Mouse (Mus musculus) neural tube, embryonic 12.5 days (tissue): ENCODE results near the gene Plekhj1. TPM values are rescaled to one million over a fixed set of nuclear protein-coding genes. Genes with fewer than 3 reads are reported as not detected.
A peak's percentile ranks its signal among the peaks of the same experiment; 100 is the strongest.
"Not testable (repeated sequence)": the region's sequence is repeated elsewhere in the genome, so short reads cannot be mapped to it uniquely, and the experiment has no call there.

Source experiments
- ATAC-seq: fragments of 200-750 bp; cut with Nextera tagmentation; 2 replicates; pipeline ENCODE4 v1.8.0; 2017; ENCODE audit warnings: low read depth, mild to moderate bottlenecking, moderate TSS enrichment, moderate library complexity; ENCODE audit not compliant: low FRiP score
- H3K27ac ChIP-seq: fragments of 300-500 bp; sonication (generic); 2 replicates; pipeline ENCODE4 v1.5.1; 2016
- H3K27me3 ChIP-seq: fragments of 300-500 bp; sonication (generic); replicated peaks from 2 replicates; pipeline ENCODE4 v1.6.1; 2016; ENCODE audit warnings: mild to moderate bottlenecking
- H3K36me3 ChIP-seq: fragments of 300-500 bp; sonication (generic); 2 replicates; pipeline ENCODE4 v1.6.1; 2016; ENCODE audit warnings: mild to moderate bottlenecking
- H3K4me1 ChIP-seq: fragments of 300-500 bp; sonication (generic); 2 replicates; pipeline ENCODE4 v1.6.1; 2016
- H3K4me2 ChIP-seq: fragments of 300-500 bp; sonication (generic); replicated peaks from 2 replicates; pipeline ENCODE4 v1.6.1; 2016; ENCODE audit warnings: mild to moderate bottlenecking
- H3K4me3 ChIP-seq: fragments of 300-500 bp; sonication (generic); 2 replicates; pipeline ENCODE4 v1.5.1; 2016
- H3K9ac ChIP-seq: fragments of 300-500 bp; sonication (generic); 2 replicates; pipeline ENCODE4 v1.6.1; 2016; ENCODE audit warnings: mild to moderate bottlenecking
- H3K9me3 ChIP-seq: fragments of 300-500 bp; sonication (generic); 2 replicates; pipeline ENCODE4 v1.6.1; 2016; ENCODE audit warnings: mild to moderate bottlenecking
- WGBS: fragments of 180-500 bp; shearing (Covaris S2); methylation state at CpG from one replicate; pipeline ENCODE4 v1.1.7; 2016; 5-methylcytosine and 5-hydroxymethylcytosine counted together
- polyA plus RNA-seq: library from polyadenylated mRNA; unstranded; fragments of >200 nt; fragmentation: Nextera tagmentation; extraction: Ambion mirVana; gene quantifications from 2 replicates; pipeline ENCODE4 v1.2.1, GENCODE M21; 2016

Plekhj1 gene
- polyA plus RNA-seq, 1 experiment from 2014 or later = 155 TPM

DNA sequence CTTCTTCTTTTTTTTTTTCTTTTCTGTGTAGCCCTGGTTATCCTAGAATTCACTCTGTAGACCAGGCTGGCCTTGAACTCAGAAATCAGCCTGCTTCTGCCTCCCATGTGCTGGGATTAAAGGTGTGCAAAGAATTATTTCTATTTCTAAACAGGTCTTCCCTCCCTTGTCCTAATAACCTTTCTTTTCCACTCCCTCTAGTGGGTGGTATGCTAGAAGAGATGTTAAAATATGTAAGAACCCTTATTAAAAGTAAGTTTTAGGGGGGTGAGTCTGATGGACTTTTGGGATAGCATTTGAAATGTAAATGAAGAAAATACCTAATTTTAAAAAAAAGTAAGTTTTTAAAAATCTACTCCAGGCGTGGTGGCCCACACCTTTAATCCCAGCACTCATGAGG, 24.9 kb upstream of the Plekhj1 start:
- Histone ChIP-seq H3K9me3 (no peaks in the 10 kb centered on the region), H3K27me3 (no peaks in the 10 kb centered on the region), H3K27ac (no peak overlapping the region), H3K36me3 (peaks cover under 1% of the 10 kb centered on the region; the same call in 1 of the 2 replicates), H3K4me3 (no peak overlapping the region), H3K4me2 (no peak overlapping the region), H3K9ac (no peak overlapping the region), H3K4me1 (peaks cover 10% of the 10 kb centered on the region)
- ATAC-seq = no peak
- 94% methylated on average over 1 of the region's 1 CpGs for WGBS

DNA sequence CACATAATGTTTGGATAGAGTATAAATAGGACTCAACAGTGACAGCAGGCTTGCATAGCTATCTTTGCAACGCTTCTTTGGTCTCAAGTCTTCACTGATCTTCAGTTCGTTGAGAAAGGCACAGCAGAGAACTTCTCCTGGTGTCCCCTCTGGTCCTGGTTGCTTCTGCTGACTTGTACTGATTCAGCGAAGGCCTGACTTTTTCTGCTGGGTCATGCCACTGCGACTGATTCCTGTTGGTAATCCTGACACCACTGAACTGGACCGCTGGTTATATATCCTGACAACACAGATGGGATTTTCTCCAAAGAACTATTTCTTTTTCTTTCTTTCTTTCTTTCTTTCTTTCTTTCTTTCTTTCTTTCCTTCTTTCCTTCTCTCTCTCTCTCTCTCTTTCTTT, 24.1 kb upstream of the Plekhj1 start:
- H3K9ac ChIP-seq = no peak overlapping the region
- WGBS = 92% methylated on average over 5 of the region's 5 CpGs
- no peaks in the 10 kb centered on the region for H3K9me3 ChIP-seq
- no peak for ATAC-seq
- no peaks in the 10 kb centered on the region for H3K36me3 ChIP-seq
- H3K4me1 ChIP-seq = peaks cover 2% of the 10 kb centered on the region
- no peak overlapping the region for H3K4me2 ChIP-seq
- no peak overlapping the region for H3K27ac ChIP-seq
- no peaks in the 10 kb centered on the region for H3K27me3 ChIP-seq
- no peak overlapping the region for H3K4me3 ChIP-seq

DNA sequence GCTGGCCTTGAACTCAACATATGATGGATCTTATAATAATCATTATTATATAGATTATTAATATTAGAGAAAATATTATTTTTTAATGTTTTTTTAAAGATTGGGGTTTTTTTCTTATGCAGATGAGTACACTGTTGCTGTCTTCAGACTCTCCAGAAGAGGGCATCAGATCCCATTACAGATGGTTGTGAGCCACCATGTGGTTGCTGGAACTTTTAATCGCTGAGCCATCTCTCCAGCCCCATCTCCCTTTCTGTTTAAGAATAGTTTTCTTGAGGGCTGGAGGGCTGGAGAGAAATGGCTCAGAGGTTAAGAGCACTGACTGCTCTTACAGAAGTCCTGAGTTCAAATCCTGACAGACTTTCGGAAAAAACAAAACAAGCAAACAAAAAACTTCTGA, 23.6 kb upstream of the Plekhj1 start:
- Histone ChIP-seq H3K4me2 (no peak overlapping the region), H3K9me3 (no peaks in the 10 kb centered on the region), H3K9ac (no peak overlapping the region), H3K4me1 (no peaks in the 10 kb centered on the region; the same call in 1 of the 2 replicates), H3K36me3 (no peaks in the 10 kb centered on the region), H3K4me3 (no peak overlapping the region), H3K27me3 (no peaks in the 10 kb centered on the region), H3K27ac (no peak overlapping the region)
- ATAC-seq = no peak
- 46% methylated on average over 2 of the region's 2 CpGs for whole genome bisulfite sequencing

DNA sequence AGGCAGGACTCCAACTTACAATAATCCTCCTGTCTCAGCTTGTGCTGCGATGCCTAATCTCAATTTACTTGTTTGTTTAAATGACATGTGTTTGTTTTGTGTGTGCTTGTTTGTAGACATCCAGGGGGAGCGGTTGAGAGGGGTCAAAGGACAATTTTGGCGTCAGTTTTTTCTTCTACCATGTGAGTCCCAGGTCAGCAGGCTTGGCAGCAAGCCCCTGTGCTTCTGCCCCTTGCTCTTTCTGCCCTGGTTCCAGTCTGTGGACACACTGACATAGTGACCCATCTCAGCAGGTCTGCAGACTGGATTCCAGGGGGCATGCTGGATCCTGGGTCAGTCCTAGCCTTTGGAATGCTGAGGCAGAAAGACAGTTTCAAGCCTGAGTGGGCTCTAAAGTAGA, 21.0 kb upstream of the Plekhj1 start:
- Histone ChIP-seq H3K27ac (no peak overlapping the region), H3K9me3 (no peaks in the 10 kb centered on the region), H3K4me3 (no peak overlapping the region), H3K27me3 (no peaks in the 10 kb centered on the region), H3K4me2 (no peak overlapping the region), H3K4me1 (no peaks in the 10 kb centered on the region), H3K9ac (no peak overlapping the region), H3K36me3 (no peaks in the 10 kb centered on the region)
- 70% methylated on average over 3 of the region's 3 CpGs for WGBS
- no peak for ATAC-seq

DNA sequence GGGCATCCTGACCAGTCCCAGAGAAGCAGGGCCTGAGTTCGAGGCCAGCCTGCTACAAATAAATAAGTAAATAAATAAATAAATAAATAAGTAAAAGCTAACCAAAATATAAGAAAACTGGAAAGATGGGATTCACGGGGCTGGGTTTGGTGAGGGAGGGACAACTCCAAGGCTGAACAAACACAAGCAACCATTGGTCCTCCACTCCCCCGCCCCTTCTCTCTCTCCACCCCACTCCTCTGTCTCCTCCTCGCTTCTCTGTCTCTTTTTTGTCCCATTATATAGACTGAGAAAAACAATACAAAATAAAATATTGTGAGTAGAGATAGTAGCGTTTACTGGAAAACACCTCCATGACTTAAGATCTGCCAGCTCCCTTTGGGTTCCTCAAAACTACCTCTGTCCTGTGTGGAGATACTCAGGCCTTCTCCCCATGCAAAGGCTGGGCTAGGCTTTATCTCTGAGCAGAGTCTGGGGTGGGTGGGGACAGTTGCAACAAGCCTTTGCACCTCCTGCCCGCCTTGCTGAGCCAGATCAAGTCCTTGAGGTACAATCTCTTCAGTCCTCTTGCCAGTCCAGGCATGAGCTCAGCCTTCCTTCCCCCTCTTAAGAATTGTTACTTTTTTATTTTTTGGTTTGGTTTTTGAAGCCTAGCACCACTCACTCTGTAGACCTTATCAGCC, 20.3 kb upstream of the Plekhj1 start:
- Histone ChIP-seq H3K4me2 (no peak overlapping the region), H3K4me1 (no peaks in the 10 kb centered on the region), H3K27me3 (no peaks in the 10 kb centered on the region), H3K27ac (no peak overlapping the region), H3K9ac (no peak overlapping the region), H3K4me3 (no peak overlapping the region), H3K36me3 (no peaks in the 10 kb centered on the region), H3K9me3 (no peaks in the 10 kb centered on the region)
- ATAC-seq = no peak
- WGBS = 62% methylated on average over 6 of the region's 6 CpGs

DNA sequence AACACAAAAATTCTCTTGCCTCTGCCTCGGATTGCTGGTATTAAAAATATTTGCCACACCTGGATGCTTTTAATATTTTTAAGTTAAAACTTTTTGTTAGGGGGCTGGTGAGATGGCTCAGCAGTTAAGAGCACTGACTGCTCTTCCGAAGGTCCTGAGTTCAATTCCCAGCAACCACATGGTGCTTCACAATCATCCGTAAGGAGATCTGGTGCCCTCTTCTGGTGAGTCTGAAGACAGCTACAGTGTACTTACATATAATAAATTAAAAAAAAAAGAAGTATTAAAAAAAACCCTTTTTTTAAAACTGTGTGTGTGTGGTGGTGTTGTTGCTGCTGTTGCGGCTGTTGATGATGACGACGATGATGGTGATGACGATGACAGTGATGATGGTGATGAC, 19.5 kb upstream of the Plekhj1 start:
- not testable (repeated sequence) for ATAC-seq, H3K36me3 ChIP-seq, H3K4me2 ChIP-seq, H3K27ac ChIP-seq, H3K4me1 ChIP-seq, H3K9me3 ChIP-seq, H3K4me3 ChIP-seq, H3K27me3 ChIP-seq, H3K9ac ChIP-seq
- 85% methylated on average over 7 of the region's 7 CpGs for WGBS

DNA sequence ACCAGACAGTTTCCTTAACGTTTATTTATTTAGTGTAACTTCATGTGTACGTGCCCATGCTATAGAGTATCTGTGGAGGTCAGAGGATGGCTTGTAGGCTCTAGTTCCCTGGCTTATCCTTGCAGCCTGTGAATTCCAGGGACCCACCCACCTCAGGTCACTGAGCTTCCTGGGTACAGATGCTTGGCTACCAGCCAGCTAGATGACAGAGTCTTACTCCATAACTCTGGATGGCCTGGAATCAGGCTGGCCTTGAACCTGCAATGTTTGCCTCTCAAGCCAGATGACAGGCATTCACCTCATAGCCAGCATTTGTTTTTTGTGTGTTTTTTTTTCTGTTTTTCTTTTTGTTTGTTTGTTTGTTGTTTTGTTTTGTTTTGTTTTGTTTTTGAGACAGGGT, 18.7 kb upstream of the Plekhj1 start:
- WGBS = 71% methylated on average over 2 of the region's 2 CpGs
- ATAC-seq = no peak
- no peaks in the 10 kb centered on the region for H3K27me3 ChIP-seq
- no peak overlapping the region for H3K4me3 ChIP-seq
- no peaks in the 10 kb centered on the region for H3K9me3 ChIP-seq
- no peak overlapping the region for H3K27ac ChIP-seq
- H3K4me1 ChIP-seq = no peaks in the 10 kb centered on the region
- no peaks in the 10 kb centered on the region for H3K36me3 ChIP-seq
- no peak overlapping the region for H3K9ac ChIP-seq
- no peak overlapping the region for H3K4me2 ChIP-seq

DNA sequence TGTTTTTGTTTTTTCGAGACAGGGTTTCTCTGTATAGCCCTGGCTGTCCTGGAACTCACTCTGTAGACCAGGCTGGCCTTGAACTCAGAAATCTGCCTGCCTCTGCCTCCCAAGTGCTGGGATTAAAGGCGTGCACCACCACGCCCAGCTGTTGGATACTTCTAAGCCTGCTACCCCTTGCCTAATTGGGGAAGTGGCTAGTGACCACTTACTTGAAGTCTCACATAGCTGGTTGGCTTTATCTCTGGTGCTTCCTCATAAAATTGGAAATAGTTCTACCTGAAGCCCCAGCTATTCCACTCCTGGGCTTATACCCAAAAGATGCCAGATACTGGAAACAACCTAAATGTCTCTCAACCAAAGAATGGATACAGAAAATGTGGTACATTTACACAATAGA, 17.9 kb upstream of the Plekhj1 start:
- H3K4me1 ChIP-seq, H3K9ac ChIP-seq, ATAC-seq, H3K4me3 ChIP-seq, H3K9me3 ChIP-seq, H3K36me3 ChIP-seq, H3K4me2 ChIP-seq, H3K27ac ChIP-seq, H3K27me3 ChIP-seq: not testable (repeated sequence)
- WGBS = 80% methylated on average over 3 of the region's 3 CpGs

DNA sequence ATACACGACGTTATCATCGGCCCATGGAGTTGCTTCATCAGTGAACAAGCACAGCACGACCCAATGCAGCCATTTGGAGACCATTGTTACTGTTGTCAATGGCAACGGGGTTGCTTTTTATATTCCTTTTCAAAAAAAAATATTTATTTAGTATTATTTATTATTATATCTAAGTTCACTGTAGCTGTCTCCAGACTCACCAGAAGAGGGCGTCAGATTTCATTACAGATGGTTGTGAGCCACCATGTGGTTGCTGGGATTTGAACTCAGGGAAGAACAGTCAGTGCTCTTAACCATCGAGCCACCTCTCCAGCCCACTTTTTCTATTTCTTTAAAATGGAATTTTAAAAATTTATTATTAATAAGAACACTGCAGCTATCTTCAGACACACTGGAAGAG, 16.4 kb upstream of the Plekhj1 start:
- H3K9ac ChIP-seq = no peak overlapping the region
- no peaks in the 10 kb centered on the region for H3K9me3 ChIP-seq
- H3K4me1 ChIP-seq = peaks cover 7% of the 10 kb centered on the region
- WGBS = 66% methylated on average over 7 of the region's 7 CpGs
- no peak overlapping the region for H3K27ac ChIP-seq
- peaks cover 9% of the 10 kb centered on the region for H3K27me3 ChIP-seq
- no peak overlapping the region for H3K4me2 ChIP-seq
- H3K36me3 ChIP-seq = no peaks in the 10 kb centered on the region
- no peak for ATAC-seq
- no peak overlapping the region for H3K4me3 ChIP-seq

DNA sequence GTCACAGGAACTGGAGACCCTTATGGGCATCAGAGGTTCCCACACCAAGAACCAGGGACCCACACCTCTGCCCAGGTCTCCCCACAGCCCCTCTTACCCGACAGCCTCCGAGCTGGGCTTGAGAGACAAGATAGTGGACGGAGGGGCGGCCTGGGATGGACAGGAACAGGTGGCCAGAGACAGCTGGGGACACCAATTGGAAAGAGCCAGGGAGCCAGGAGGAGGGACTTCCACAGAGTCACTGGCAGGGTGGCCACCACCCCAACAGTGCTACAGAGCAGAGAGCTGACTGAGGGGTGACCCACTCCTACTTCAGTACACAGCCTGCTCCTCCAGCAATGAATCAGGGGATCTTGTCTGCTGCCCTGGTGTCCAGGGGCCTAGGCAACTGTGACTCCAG, 14.9 kb upstream of the Plekhj1 start, which contains the start of gene Jsrp1:
TSS of gene Jsrp1 (minus strand) at position 133 of the 400 bp plus-strand sequence.
- H3K36me3 ChIP-seq = no peaks in the 10 kb centered on the region
- no peak within 1 kb of the TSS for H3K9ac ChIP-seq
- H3K4me2 ChIP-seq = no peak within 1 kb of the TSS
- peaks cover 15% of the 10 kb centered on the region for H3K4me1 ChIP-seq
- H3K27me3 ChIP-seq = peaks cover 20% of the 10 kb centered on the region
- no peak within 1 kb of the TSS for H3K27ac ChIP-seq
- ATAC-seq = no peak
- WGBS = 72% methylated on average over 4 of the region's 4 CpGs
- no peaks in the 10 kb centered on the region for H3K9me3 ChIP-seq
- H3K4me3 ChIP-seq = no peak within 1 kb of the TSS

DNA sequence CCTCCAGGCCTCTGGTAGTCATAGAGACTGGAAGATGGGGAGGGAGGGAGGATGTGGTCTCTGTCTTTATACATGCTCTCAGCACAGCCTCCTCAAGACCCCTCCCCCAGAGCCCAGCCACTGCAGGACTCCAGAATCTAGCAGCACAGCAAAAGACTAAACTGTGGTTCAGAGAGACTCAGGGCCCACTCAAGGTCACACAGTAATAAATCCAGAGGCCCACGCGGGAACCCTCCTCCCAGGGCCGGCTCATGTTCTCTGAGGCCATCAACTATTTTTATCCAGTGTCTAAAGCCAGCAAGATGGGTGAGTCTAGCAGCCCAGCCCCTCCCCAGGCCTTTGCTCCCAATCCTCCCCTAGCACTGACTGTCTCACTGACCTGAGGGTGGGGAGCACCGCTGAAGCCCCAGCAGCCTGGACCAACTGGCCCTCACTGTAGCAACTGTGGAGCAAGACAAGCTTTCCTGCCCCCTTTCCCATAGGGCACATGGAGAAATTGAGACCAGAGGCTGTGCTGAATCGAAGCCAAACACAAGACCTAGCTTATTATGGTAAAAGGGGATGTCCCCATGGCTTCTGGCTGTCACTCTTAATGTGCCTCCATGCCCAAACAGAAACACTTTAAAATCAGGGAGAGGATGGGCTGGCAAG, 14.1 kb upstream of the Plekhj1 start:
- no peak for ATAC-seq
- no peaks in the 10 kb centered on the region for H3K9me3 ChIP-seq
- no peak overlapping the region for H3K9ac ChIP-seq
- peaks cover 24% of the 10 kb centered on the region for H3K4me1 ChIP-seq
- H3K4me3 ChIP-seq = no peak overlapping the region
- no peak overlapping the region for H3K4me2 ChIP-seq
- WGBS = 66% methylated on average over 5 of the region's 5 CpGs
- H3K36me3 ChIP-seq = no peaks in the 10 kb centered on the region
- H3K27ac ChIP-seq = no peak overlapping the region
- H3K27me3 ChIP-seq = peaks cover 24% of the 10 kb centered on the region

DNA sequence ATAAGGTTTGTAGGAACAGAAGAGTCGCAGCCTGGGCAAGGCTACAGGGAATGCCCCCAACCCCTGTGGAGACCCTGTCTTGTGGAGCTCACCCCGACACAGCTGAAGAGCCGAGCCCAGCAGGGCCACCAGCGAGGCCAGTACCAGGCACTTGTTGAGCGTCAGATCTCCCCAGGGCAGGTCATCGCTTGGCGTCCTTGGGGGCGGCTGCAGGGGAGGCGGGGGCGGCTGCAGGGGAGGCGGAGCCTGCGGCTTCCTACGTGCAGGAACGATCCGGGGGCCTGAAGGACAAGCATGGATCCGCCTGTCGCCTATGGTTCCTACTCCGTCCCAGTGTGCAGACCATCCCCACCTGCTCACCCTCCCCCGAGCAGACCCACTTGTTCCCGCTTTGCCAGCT, 11.7 kb upstream of the Plekhj1 start:
- Histone ChIP-seq H3K36me3 (peaks cover 4% of the 10 kb centered on the region), H3K4me2 (peak overlapping the region; percentile 33; the same call in 1 of the 2 replicates), H3K4me1 (peaks cover 41% of the 10 kb centered on the region), H3K9ac (no peak overlapping the region), H3K4me3 (0 out of 2 replicates have a peak overlapping the region, but pooled peaks have one; percentile 5), H3K27me3 (peaks cover 36% of the 10 kb centered on the region), H3K27ac (no peak overlapping the region), H3K9me3 (no peaks in the 10 kb centered on the region)
- ATAC-seq = no peak
- WGBS = 3% methylated on average over 20 of the region's 20 CpGs
